Mouse (Mus musculus): Measurements from ENCODE around the gene Bcap29.

GRCm38 (mm10) chr12:31625016-31625415 is 9.4 kb downstream of the Bcap29 start:
- no peak for TF ChIP-seq CTCF (IDR thresholded peaks at IDR 0.05; ENCODE audit: control insufficient read depth, insufficient read depth, insufficient read length)
- no peak for TF ChIP-seq CEBPB (IDR thresholded peaks at IDR 0.05; ENCODE audit: low read depth)
- TF ChIP-seq MYOG (IDR thresholded peaks at IDR 0.05; ENCODE audit: control insufficient read depth, extremely low read depth, insufficient read length), result no peak
- TF ChIP-seq MAX (IDR thresholded peaks at IDR 0.05), result no peak

All from C2C12 (cell line).